In genomic region chr3:136688101-136688586, GRCm38 (mm10) we compare ENCODE assay signal across 17 mouse cellular contexts. TPM values are rescaled to one million over a fixed set of nuclear protein-coding genes. Genes with fewer than 3 reads are reported as not detected.
DNase-seq lines count a peak whose midpoint lies in the region; ATAC-seq and TF ChIP-seq lines count a peak whose summit lies in the region.
"Had no signal": no experiment of that assay in that cellular context is flagged by ENCODE, and none has a peak within 500 bp of the region (broad histone marks: within the 10 kb centered on the region; RNA-seq: fewer than 3 reads in every experiment).

No protein-coding gene starts in this region.

- H3K4me3 ChIP-seq in liver, postnatal 0 days (ENCODE audit: low read depth, low read length) = no peak overlapping the region
- H3K4me3 ChIP-seq in midbrain, embryonic 10.5 days = no peak overlapping the region
- no peak overlapping the region for H3K4me3 ChIP-seq in midbrain, postnatal 0 days (ENCODE audit: low read depth, low read length)
- H3K4me3 ChIP-seq: embryonic facial prominence, embryonic 12.5 days; heart, embryonic 15.5 days; hindbrain, embryonic 15.5 days; neural tube, embryonic 15.5 days had no signal

- no peak for TF ChIP-seq CTCF in liver, postnatal 0 days (IDR thresholded peaks at IDR 0.05; ENCODE audit: low read depth)
- TF ChIP-seq CTCF in midbrain, postnatal 0 days (IDR thresholded peaks at IDR 0.05) = no peak

- no peaks in the 10 kb centered on the region for H3K9me3 ChIP-seq in liver, postnatal 0 days (ENCODE audit: low read length)
- no peaks in the 10 kb centered on the region for H3K9me3 ChIP-seq in midbrain, embryonic 10.5 days (replicated peaks)
- H3K9me3 ChIP-seq in midbrain, postnatal 0 days (ENCODE audit: low read length) = no peaks in the 10 kb centered on the region
- H3K9me3 ChIP-seq: embryonic facial prominence, embryonic 12.5 days; heart, embryonic 15.5 days; hindbrain, embryonic 15.5 days; neural tube, embryonic 15.5 days had no signal

- WGBS in liver, postnatal 0 days (ENCODE audit: insufficient replicate concordance) = 54% methylated on average over 9 of the region's 9 CpGs
- WGBS in midbrain, embryonic 10.5 days = 81% methylated on average over 9 of the region's 9 CpGs
- WGBS in midbrain, postnatal 0 days = 71% methylated on average over 9 of the region's 9 CpGs

- no peak for DNase-seq in liver, postnatal 0 days
- DNase-seq in liver = no peak
- DNase-seq in thymus, postnatal 4 days = peak; percentile 21
- no peak for DNase-seq in midbrain, embryonic 10.5 days (ENCODE audit: low spot score)
- DNase-seq in midbrain, postnatal 0 days (ENCODE audit: low spot score) = no peak
- no peak for DNase-seq in embryo, embryonic 10.5 days (ENCODE audit: low spot score)
- DNase-seq: cerebellum, postnatal 10 days; kidney, adult 8-10 months had no signal

- H3K36me3 ChIP-seq in liver, postnatal 0 days (replicated peaks; ENCODE audit: insufficient read depth, low read length) = no peaks in the 10 kb centered on the region
- H3K36me3 ChIP-seq in midbrain, embryonic 10.5 days = no peaks in the 10 kb centered on the region
- H3K36me3 ChIP-seq in midbrain, postnatal 0 days (ENCODE audit: insufficient read depth, low read length) = no peaks in the 10 kb centered on the region; the same call in 1 of the 2 replicates
- H3K36me3 ChIP-seq: embryonic facial prominence, embryonic 12.5 days; heart, embryonic 15.5 days; hindbrain, embryonic 15.5 days; neural tube, embryonic 15.5 days had no signal

- H3K27ac ChIP-seq in liver, postnatal 0 days (ENCODE audit: low read depth) = peak overlapping the region; percentile 19; the same call in 1 of the 2 replicates
- H3K27ac ChIP-seq in midbrain, embryonic 10.5 days (replicated peaks) = no peak overlapping the region
- H3K27ac ChIP-seq in midbrain, postnatal 0 days (ENCODE audit: low read depth, low read length) = no peak overlapping the region
- H3K27ac ChIP-seq: embryonic facial prominence, embryonic 12.5 days; heart, embryonic 15.5 days; hindbrain, embryonic 15.5 days; liver, embryonic 14.5 days; neural tube, embryonic 15.5 days had no signal

- H3K4me2 ChIP-seq in liver, postnatal 0 days (ENCODE audit: low read depth, low read length) = 0 out of 2 replicates have a peak overlapping the region, but pooled peaks have one; percentile 46
- no peak overlapping the region for H3K4me2 ChIP-seq in midbrain, postnatal 0 days (ENCODE audit: low read depth, low read length, poor library complexity, severe bottlenecking)
- H3K4me2 ChIP-seq: embryonic facial prominence, embryonic 12.5 days; heart, embryonic 15.5 days; hindbrain, embryonic 15.5 days; neural tube, embryonic 15.5 days had no signal

- H3K4me1 ChIP-seq in liver, postnatal 0 days (ENCODE audit: insufficient read depth) = peaks cover 6% of the 10 kb centered on the region
- peaks cover 14% of the 10 kb centered on the region for H3K4me1 ChIP-seq in midbrain, embryonic 10.5 days
- H3K4me1 ChIP-seq in midbrain, postnatal 0 days (ENCODE audit: insufficient read depth, low read length) = 0 out of 2 replicates have a peak, but pooled peaks cover 9% of the 10 kb centered on the region

- no peak for TF ChIP-seq EP300 in liver, postnatal 0 days (IDR thresholded peaks at IDR 0.05; ENCODE audit: low read depth)

- no peaks in the 10 kb centered on the region for H3K27me3 ChIP-seq in liver, postnatal 0 days (ENCODE audit: insufficient read depth, low read length)
- H3K27me3 ChIP-seq in midbrain, embryonic 10.5 days (ENCODE audit: low read depth, poor library complexity, severe bottlenecking) = no peaks in the 10 kb centered on the region
- no peaks in the 10 kb centered on the region for H3K27me3 ChIP-seq in midbrain, postnatal 0 days (ENCODE audit: insufficient read depth, low read length)
- H3K27me3 ChIP-seq: embryonic facial prominence, embryonic 12.5 days; heart, embryonic 15.5 days; hindbrain, embryonic 15.5 days; neural tube, embryonic 15.5 days; Patski had no signal

- no peak overlapping the region for H3K9ac ChIP-seq in liver, postnatal 0 days (replicated peaks)
- H3K9ac ChIP-seq in midbrain, postnatal 0 days (replicated peaks; ENCODE audit: low read length, poor library complexity, severe bottlenecking) = no peak overlapping the region
- H3K9ac ChIP-seq: embryonic facial prominence, embryonic 12.5 days; heart, embryonic 15.5 days; hindbrain, embryonic 15.5 days; liver, embryonic 14.5 days; neural tube, embryonic 15.5 days had no signal

- ATAC-seq in liver, postnatal 0 days = 0 out of 2 replicates have a peak, but pooled peaks have one; percentile 15
- peak; percentile 19; the same call in 1 of the 2 replicates for ATAC-seq in common myeloid progenitor, adult 5-6 weeks (replicated peaks; ENCODE audit: low read depth, poor library complexity, severe bottlenecking)
- peak; percentile 31; the same call in 1 of the 2 replicates for ATAC-seq in neutrophil, adult 5-6 weeks (ENCODE audit: extremely low read depth, insufficient number of reproducible peaks, low FRiP score, poor library complexity, severe bottlenecking)
- no peak for ATAC-seq in midbrain, postnatal 0 days (ENCODE audit: low FRiP score)
- ATAC-seq: midbrain, embryonic 16.5 days; Patski had no signal

RNA-seq across cellular contexts. Expression of gene Ppp3ca, which starts 18.2 kb away (rescaled TPM):
- polyA plus RNA-seq in liver, postnatal 0 days (2015; fragmentation: Nextera tagmentation; extraction: Ambion mirVana) = 21.6 and 23.7 TPM in 2 replicates
- total RNA-seq in common myeloid progenitor, adult 5-6 weeks (2017) = 35.6 and 45.0 TPM in 2 replicates
- 188 and 206 TPM in 2 replicates for total RNA-seq in neutrophil, adult 5-6 weeks (2017)
- polyA plus RNA-seq in midbrain, embryonic 10.5 days (2016; fragmentation: Nextera tagmentation; extraction: Ambion mirVana) = 30.0 and 36.8 TPM in 2 replicates
- total RNA-seq in midbrain, postnatal 0 days (2014; rRNA removed) = 159 and 180 TPM in 2 replicates
- 161 and 184 TPM in 2 replicates for polyA plus RNA-seq in midbrain, postnatal 0 days (2015; fragmentation: Nextera tagmentation; extraction: Ambion mirVana)
